Mouse (Mus musculus) spleen, postnatal 36 days (tissue): Measurements from ENCODE around the gene Daam1.
"Not testable (repeated sequence)": the region's sequence is repeated elsewhere in the genome, so short reads cannot be mapped to it uniquely, and the experiment has no call there.

Experiments
- DNase-seq, 2 experiments: peaks; one replicate each; pipeline ENCODE4 v3.0.0; 2022; ENCODE audit warnings: low spot score in 2 of 2, mixed read lengths in 1 of 2

Daam1 gene

DNA sequence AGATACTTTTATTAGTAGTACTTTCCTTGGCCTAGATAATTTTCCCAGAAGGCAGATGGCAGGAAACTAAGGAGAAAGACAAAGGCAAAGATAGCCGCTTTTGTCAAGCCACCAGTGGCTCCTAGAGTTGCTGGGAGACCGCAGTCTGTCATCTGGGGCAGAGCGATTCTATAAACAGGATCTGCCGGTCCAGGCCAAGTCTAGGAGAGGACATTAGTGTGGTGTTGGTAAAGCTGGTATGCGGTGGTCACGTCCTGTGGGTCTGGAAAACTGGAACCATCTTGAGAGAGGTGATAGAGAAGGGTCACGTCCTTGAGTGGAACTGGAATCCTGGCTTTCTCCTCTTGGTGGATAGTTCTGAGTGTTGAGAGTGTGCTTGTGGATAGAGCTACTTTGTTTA lies 3.2 kb downstream of the Daam1 start:
- no peak for DNase-seq

DNA sequence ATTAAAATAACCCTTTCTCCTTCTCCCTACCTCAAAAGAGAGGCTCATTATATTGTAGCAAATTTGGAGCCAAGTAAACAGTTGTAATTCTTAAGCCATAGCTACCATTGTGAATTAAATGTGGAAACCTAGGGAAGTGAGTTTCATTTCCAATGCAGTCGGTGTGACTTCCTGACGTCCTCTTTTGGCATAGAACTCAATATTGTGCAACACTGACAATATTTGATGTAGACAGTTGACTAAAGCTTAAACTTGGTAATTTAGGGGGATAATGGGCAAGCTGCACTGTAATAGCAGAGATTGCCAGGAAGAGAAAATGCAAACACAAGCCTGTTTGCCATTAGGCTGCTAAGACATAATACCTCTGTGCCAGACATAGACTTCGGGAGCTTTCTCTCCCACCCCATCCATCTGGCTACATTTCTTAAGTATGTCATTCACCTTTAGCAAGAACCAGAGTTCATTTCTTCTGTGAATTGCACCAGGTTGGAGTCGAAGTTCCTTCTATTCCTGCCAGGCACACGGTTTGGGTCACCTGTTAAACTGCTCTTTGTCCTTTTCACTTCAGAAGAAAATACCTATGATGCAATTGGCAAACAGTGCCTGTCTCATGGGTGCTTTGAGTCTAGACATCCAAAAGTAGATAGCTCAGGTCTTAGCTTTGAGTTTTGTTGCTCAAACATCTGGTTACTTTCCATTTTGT lies 5.2 kb downstream of the Daam1 start:
- no peak for DNase-seq

DNA sequence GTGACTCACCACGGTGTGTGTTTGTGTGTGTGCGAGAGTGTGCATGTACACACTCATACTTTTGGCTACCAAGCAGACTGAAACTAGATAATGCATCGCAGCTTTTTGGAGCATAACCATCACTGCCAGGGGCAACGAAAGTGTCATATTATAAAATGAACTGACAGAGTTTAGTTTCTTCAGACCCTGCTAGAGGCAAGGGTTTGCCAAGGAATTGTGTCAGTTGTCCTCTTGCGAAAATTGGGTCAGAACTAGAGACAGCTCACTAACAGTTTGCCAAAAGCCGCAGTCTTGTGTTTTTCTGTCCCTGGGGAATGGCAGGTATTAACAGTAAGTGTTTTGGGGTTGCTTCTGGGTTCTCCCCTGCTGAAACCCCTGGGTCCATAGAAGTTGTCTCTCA lies 5.9 kb downstream of the Daam1 start:
- no peak for DNase-seq

DNA sequence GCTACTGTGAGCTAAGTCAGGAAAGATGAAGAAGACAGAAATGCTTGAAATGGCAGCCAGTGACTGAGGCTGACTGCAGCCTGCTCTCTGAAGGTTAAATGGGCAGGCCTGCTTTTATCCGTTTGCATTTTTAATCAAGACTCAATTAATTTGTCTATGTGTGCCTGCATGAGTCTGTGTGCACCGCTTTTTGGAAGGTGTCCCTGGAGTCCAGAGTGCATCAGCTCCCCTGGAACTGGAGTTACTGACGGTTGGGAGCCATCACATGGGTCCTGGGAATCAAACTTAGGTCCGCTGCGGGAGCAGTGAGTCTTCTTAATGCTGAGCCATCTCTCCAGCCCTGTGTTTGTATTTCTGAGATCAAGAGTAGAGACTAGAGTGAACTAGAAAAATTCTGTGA lies 6.7 kb downstream of the Daam1 start:
- no peak for DNase-seq

DNA sequence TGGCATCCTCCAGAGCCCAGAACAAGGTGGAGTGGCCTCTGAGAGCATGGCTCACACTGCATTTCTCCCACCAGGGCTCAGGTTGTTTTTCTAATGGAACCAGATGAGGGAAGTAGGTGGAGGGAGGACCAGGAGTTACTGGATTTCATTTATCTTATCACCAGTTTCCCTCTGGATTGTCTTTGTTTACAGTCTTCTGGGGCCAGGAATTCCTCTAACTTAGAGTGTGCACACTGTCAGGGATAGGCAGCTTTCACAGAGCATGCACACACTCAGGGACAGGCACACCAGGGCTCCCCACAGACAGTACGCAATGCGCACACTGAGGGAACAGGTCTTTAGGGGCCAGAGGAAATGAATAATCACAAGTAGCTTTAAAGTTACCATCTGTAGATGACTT lies 7.4 kb downstream of the Daam1 start:
- DNase-seq: no peak

DNA sequence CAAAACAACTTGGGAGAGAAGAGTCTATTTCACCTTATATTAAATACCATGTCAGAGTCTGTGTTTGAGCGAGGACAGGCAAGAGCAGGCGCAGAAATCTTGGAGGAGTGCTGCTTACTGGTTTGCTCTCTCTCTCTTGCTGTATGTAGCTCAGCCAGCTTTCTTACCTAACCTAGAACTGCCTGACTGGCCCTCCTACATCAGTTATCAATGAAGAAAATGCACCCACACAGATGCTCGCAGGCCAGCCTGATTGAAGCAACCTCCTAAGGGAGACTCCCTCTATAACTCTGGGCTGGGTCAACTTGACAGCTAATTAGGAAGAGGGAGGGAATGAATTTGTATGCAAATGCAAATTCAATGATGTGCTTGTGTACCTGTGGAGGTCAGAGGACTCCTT lies 8.8 kb downstream of the Daam1 start:
- DNase-seq: no peak

DNA sequence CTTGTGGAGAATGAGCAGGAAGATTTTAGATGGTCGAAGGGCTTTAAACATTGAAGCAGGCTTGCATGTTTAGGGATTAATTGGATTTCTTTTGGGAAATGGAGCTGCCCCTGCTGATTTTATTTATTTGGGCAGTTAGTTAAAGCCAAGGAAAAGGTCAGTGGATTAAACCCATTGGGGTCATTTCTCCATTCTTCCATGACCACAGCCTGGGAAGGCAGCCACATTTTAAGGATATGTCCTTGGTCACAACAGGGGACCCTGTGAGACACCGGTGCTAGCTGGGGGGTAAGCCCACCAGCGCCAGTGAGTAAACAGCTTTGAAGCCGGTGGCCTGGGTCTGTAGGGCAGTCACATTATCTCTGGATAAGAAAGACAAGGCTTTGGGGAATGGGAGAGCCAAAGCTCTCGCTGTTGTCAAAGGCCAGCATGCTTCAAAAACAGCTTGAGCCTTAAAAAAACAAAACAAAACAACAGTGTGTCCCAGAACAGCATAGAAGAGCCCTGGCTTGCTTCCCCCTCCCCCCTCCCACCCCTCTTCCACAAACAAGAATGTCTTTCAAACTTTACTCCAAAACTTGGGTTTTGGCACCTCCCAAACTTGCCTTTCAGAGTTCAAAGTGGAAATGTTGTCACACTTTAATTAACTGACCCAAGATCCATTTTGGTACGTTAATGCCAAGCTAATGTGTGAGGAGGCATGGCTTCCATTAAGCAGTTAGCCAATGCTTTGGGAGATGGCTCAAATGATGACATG lies 9.7 kb downstream of the Daam1 start:
- DNase-seq: no peak

DNA sequence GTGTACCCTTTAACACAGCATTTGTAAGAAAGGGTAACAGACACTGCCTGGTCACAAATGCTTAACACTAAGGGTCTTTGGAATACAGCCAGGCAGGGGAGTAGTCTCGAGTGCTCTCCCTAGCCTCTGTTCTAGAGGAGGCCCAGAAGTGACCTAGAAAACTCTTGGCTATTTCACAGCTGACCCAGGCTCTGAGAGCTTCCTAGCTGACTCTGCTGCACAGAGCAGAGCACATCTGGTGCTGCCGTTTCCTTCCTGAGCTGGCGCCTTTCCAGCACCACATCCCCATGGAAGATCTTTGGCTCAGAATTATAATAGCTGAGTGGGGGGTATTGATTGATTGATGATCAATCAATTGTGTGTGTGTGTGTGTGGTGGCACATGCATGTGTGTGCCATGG lies 11.1 kb downstream of the Daam1 start:
- DNase-seq: no peak

DNA sequence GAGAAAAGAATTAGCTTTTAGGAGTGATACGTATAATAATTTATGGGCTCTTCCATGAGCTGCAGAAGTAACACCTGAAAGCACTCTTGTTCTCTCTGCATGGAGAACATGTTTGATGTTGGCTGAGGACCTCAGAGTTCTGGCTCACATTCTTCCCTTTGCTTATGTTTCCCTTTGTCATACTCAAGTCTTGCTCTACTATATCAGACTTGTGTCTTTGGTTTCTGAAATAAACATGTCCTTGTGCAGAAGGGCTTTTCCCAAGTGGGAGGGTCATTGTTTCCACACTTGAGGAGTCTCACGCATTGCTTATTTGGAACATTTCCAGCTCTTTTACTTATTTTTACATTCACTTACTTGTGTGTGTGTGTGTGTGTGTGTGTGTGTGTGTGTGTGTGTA lies 11.7 kb downstream of the Daam1 start:
- DNase-seq: no peak

DNA sequence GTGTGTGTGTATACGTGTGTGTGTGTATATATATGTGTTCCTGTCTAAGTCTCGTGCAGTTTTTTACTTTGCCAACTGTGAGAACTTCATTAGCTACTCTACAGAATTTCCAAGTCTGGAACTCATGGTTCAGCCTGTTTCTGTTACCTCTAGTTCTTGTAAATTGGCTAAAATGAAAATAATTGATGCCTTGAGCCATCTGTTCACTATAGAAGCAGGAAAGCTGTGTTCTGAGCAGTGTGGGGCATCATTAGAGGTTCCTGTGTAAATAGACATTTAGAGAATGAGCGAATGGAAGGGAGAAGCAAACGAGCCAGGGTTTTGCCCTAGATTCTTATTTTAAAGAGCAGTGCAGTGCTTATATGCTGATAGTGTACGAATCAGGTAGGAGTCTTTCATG lies 14.6 kb downstream of the Daam1 start:
- no peak for DNase-seq

DNA sequence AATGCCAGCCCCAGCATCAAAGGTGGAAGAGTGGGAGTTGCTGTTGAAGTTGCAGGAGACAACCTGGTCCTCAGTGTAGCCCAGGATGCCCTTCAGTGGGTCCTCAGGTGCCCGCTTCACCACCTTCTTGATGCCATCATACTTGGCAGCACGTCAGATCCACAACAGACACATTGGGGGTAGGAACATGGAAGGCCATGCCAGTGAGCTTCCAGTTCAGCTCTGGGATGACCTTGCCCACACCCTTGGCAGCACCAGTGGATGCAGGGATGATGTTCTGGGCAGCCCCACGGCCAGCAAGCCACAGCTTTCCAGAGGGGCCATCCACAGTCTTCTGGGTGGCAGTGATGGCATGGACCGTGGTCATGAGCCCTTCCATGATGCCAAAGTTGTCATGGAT lies 15.5 kb downstream of the Daam1 start:
- DNase-seq: not testable (repeated sequence)

DNA sequence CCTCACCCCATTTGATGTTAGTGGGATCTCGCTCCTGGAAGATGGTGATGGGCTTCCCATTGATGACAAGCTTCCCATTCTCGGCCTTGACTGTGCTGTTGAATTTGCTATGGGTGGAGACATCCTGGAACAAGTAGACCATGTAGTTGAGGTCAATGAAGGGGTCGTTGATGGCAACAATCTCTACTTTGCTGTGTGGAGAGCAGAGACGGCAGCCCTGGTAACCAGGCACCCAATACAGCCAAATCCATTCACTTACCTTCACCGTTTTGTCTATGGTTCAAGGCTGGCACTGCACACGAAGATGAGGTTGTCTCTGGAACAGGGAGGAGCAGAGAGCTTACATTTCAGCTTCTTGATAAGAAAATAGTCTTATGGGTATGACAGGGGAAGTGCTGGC lies 16.1 kb downstream of the Daam1 start:
- not testable (repeated sequence) for DNase-seq

DNA sequence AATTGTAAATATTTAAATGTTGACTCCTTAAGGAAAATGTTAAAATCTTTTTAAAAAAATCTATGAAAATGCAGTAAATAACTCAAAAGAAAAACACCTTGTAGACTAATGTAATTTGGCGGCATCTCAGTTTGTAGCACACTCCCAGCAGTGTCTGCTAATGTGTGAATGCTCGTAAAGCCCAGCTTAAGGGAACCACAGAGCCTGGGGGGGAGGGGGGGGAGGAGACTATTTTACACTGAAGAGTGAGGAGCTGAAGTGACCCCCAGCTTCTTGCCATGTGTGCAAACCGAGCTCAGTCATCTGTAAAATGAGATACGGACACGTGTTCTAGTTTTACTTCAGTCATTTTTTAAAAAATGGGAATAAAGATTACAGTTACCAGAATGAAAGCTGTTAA lies 16.7 kb downstream of the Daam1 start:
- DNase-seq: no peak

DNA sequence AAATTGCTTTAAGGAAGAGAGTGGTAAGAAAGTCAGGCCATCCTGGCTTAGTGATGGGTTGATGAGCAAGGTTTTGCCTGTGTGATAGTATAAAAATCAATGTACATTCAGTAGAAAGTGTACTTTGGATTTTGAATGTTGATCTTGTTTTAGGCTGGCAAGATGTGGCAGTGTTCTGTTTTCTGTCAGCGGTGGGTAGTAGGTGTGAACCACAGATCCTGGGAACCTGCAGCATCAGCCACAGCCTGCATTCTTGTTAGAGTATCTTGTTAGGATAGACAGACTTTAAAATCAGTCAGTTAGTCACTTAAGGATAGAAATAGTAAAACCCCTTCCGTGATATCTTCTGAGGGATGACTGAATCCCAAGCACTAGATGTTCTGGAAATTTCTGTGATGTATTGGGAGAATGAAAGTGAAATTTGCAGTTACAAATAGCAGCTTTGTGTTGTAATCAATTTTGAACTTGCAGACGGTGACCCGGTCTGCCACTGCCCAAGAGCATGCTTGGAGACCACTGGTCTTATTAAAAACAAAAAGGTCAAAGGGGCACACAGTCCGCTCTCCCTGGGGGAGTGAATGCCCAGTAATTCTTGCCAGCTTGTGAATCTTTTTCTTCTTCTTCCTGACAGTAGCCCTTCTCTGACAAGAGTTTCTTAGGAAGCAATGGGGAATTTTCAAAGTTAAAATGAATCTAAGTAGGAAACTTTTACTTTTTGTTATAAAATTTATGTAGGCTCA lies 17.3 kb downstream of the Daam1 start:
- no peak for DNase-seq

DNA sequence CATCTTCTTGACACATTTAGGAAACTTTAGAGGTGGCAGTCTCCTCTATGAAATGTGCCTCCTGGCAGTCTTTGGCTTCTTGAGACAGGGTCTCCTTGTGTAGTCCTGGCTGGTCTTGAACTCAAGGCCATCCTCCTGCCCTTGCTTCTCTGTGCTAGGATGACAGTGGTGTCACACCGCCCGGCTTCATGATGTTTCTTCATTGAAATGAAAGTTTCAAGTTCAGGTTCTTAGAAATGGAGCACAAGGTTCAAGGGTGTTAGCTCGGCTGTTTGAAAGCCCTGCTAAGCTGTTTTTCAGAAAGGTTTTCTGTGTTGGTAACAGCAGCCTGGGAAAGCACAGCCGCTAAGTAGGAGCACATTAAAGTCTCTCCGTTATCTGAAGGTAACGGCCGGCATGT lies 18.2 kb downstream of the Daam1 start:
- no peak for DNase-seq

DNA sequence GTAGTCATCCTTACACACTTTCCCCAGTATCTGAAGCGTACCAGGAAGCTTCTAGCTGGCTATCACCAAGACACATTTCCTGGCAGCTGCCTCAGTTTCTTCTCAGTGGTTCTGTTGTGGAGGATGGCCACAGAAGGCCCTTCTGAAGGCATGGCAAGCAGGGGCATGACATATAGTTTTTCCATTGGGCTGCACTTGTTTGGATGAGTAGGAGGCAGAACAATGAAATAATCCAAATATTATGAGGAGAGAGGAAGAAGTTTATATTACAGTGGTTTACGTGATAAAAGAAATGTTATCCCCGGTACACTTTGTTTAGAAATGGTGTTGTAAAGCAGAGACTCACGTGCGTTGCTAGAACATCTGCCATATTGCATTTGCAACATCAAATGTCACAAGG lies 19.3 kb downstream of the Daam1 start:
- no peak for DNase-seq

DNA sequence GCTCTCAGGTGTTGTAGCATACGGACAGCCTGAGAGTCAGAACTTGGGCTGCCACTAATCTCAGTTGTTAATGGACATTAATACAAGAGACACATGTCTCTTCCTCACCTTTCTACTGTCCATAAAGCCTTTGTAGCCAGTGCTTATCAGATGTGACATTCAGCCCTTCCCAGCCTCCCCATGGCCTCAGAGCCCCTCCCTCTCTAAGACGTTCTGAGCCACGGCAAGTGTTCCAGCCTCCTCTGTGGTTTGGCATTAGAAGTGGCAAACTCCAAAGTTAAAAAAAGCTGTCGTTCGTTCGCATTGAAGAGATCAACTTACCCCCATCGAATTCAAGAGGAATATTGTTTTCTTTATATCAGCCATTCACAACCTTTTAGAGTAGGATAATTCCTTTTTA lies 21.8 kb downstream of the Daam1 start:
- no peak for DNase-seq

DNA sequence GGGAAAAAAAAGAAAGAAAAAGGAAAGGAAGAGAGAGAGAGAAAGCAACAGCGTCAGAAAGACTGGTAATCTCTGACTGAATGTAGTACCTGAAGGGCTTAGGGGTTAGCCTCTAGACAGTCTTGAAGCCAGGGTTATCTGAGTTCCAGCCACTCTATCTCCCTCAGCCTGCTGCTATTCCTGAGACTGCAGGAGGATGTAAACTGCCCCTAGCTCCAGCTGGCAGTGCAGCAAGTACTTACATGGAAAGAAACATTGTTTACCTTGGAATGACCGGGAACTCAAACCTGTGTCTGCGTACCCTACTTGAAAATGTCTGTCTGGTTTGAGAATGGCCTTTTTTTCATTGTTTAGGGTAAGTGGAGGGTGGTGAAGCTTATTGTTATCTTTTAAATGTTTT lies 22.8 kb downstream of the Daam1 start:
- no peak for DNase-seq

DNA sequence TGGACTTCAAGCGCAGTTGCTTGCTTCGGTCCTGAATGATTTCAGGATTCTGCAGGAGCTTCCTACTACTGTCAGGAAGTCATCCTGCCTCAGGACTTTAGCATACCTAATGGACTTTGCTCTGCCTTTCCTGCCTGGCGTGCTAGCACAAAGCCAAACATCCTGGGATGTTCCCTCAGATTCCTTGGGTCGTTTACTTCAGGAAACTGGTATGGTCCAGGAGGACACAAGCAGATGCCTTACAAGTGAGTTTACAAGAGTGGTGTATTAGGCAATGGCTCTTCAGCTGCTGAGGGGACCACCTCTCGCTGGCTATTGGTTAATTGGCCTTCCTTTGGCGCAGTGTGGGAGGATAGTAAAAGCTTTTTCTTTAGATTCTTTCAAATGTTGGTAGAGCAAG lies 23.3 kb downstream of the Daam1 start:
- DNase-seq: no peak

DNA sequence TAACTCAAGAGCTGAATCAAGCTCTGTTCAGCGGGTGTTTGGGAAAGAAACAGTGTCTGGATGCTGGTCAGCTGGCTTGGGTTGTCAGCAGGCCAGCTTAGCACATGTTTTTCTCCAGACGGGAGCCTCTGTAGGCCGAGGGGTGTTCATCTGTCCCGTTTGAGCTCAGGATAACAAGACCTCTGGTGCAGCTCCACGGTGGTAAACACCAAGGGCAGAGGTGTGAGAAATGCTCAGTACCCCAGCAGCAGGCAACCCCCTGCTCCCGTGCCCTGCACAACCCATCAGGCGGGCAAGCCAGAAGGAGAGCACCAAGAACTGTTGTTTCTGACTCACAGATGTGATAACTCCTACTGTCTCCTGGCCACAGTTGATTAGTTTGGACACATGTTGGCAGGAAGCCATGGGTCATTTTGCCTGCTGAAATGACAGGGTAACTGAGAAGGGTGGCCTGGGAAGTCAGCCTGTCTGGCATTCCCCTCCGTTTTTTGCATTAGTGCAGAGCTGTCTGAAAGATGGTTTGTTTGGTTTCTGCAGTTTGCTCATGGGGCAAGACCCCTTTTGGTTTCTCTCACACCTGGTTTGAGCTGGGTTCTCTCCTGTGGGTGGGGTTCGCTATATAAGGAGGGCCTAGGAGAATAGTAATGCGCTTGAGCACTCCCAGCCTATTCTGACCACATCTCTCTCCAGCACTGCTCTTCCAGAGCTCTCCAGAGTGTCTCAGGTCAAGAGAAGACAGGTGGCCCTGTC lies 25.0 kb downstream of the Daam1 start:
- no peak for DNase-seq

DNA sequence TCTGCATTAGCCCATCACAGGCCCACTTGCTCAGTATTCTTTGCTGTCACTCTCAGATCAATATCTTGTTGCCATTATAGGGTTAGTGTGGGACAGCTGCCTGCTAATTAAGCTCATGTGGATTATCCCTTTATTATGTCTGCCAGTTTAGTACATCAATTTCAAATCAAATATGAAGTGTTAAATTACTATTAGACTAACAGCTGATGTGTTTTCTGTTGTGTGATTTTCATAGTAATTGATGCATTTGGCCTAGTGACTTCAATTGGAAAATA lies 25.5 kb downstream of the Daam1 start:
- no peak for DNase-seq

DNA sequence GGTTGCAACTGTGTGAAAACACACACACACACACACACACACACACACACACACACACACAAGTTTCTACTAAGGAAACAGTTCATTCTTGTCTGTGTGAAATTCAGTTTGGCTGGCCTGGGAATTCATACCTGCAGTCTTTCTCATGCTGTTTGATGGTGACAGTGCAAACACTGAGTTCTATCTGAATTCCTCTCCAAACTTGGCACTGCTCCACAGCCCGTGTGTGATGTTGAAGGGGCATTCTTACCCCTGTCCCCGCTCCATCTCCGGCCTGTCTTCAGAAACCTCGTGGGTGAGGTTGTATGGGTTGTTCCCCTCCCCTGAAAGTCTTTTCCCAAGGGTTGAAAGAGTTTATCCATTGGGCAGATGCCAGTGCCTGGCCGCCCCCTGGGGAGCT lies 28.2 kb downstream of the Daam1 start:
- DNase-seq: no peak
